Mouse (Mus musculus) telencephalon, adult 2 months (tissue): ENCODE measurements at regions not wholly inside any gene's neighbourhood (a gene's known extent, or its start where the extent isn't known, plus 50 kb on each side); places are given as distances from the start of the nearest gene placed in this dataset.

Source experiments
- DNase-seq: peaks from one replicate; pipeline ENCODE4 v3.0.0-alpha.2; 2011; ENCODE audit warnings: low read depth, low spot score

DNA sequence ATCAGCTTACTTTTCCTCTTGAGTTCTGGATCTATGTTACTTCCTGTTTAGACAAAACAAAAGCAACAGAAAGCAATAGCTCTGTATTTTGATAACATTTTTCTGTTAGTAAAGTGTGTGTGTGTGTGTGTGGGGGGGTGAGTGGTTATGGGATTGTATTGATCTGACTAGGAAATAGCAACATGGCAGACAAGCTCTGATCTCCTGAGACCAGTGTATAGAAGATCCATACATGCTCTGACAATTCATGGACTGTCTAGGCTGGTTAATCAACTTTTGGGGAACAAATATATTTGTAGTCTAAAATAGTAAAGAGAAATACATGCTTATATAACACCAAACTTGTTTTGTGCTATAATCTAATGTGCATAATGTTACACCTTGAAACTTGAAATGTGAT, 124.7 kb upstream of the Defb41 start:
- DNase-seq: no peak

GRCm38 (mm10) chr1:18384079-18384478, 119.1 kb upstream of the Defb41 start:
- DNase-seq: no peak

DNA sequence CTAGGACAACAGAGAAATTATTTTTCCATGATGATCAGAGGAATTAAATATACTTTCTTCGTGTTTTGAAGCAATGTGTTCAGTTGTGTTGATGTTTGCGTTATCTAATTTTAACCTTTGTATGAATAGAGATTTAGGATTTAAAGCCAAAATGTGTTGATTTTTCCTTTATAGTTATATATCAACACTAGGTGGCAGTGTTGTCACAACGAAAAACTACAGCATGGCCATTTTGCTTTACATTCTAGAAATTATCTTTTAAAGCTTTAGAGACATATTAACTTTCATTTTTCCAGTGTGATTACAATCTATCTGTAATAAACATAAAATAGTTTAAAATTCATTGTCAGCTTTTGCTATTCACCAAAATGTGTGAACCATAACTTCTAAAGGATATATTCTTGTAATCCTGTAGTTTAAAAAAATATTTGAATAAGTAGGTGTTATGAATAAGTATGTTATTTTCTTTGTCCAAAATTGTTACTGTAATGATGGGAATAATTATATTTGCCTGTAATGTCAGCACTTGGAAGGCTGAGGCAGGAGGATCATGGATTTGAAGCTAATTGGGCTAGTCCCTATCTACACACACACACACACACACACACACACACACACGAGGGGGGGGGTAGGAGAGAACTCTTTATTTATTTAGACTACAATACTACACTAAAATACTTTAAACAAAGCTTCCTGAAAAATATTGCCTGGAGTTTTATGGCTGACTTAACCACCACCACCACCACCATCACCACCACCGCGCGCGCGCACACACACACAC, 95.2 kb upstream of the Defb41 start:
- no peak for DNase-seq

- no peak for DNase-seq
Observed at GRCm38 (mm10) chr1:18338871-18339270, 73.9 kb upstream of the Defb41 start.
